Mouse (Mus musculus) ovary, postnatal 36 days (tissue): Measurements from ENCODE around the gene Slc25a14.
A peak's percentile ranks its signal among the peaks of the same experiment; 100 is the strongest.

ENCODE experiments used
- DNase-seq: peaks from one replicate; pipeline ENCODE4 v3.0.0; 2022; ENCODE audit warnings: low spot score, mixed read lengths

The Slc25a14 gene

DNA sequence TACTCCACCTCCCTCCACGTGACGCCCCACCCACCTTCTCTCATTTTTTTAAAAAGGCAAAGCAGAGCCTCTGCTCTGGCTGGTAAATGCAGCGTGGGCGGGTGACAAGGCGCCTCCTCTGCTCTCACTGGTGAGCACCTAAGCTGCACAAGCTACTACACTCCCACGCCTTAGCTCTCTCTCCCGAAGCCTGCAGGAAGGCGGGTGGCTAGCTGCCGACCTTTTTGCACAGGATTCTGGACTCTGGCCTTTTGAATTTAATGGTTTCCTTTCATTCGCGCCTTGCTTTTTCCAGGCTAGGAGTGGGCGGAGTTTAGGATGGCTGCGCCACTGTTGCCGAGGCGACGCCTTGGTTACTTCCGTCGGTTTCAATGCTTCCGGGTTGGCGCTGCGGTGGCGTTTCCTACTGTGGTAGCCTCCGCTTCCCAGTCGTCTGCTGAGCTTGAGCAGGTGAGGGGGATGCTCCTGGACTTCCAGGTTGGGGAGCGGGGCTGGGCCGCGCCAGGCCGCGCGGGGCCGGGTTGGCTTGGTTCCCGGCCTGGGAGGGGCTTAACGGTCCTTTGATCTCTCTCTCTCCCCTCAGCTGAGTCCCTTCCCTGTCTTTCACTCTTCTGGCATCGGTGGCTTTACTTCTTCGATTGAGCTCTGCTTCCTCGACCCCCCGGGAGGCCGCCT lies at the start of gene Slc25a14:
Gene Slc25a14 (plus strand): TSS at position 35 of the 675 bp plus-strand sequence.
- DNase-seq, result peak; percentile 73

GRCm38 (mm10) chrX:48583332-48583731 lies 39.9 kb upstream of the Slc25a14 start:
- DNase-seq, result no peak

GRCm38 (mm10) chrX:48593721-48594098 lies 29.5 kb upstream of the Slc25a14 start:
- no peak for DNase-seq

GRCm38 (mm10) chrX:48594099-48594760 lies 29.0 kb upstream of the Slc25a14 start, which contains the start of gene Zfp280c:
Gene Zfp280c (minus strand): TSS chrX:48594504.
- peak; percentile 63 for DNase-seq

DNA sequence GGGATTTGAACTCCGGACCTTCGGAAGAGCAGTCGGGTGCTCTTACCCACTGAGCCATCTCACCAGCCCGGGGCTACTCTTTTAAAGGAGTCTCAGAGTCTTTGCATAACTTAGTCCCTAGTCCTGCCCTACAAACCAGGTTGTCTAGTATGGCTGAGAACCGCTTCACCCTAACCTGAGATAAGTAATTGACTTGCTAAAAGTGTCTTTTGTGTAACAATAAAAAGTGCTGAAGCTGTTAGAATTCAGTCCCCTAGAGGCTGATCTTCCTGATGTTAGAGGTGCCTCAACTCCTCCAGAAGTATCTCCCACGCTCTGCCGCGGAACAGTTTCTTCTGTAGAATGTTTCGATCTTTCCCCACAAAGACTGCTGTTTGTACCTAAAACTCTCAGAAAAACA lies 27.2 kb upstream of the Slc25a14 start:
- no peak for DNase-seq

GRCm38 (mm10) chrX:48596906-48597305 lies 26.3 kb upstream of the Slc25a14 start:
- DNase-seq, result no peak

- no peak for DNase-seq
Observed at GRCm38 (mm10) chrX:48604872-48605271, 18.3 kb upstream of the Slc25a14 start.

DNA sequence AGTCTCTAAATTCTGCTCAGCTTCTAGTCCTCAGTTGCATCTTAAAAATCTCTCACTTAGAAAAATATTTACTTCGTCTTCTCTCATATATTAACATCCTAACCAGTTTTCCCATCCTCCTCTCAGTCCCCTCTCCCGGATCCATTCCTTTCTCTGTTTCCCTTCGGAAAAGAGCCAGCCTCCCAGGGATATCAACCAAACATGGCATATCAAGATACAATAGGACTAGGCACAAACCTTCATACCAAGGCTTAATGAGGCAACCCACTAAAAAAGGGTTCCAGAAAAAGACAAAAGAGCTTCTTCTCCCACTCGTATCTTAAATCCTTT lies 199 bp upstream of the Slc25a14 start:
- no peak for DNase-seq

DNA sequence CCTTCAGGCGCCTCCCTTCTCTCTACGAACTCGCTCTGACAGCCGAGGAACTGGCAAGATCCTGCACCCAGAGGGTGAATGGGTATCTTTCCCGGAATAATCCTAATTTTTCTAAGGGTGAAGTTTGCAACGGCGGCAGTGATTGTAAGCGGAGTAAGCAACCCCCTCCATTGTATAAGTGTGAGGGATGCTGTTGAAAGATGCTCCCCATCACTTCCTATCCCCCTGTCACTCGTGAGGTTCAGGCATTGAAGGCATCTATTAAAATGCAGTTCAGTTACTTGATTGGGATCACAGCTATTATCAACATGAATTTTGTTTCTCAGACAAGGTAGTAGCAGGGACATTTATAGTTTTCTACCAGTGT lies 824 bp downstream of the Slc25a14 start:
- no peak for DNase-seq

DNA sequence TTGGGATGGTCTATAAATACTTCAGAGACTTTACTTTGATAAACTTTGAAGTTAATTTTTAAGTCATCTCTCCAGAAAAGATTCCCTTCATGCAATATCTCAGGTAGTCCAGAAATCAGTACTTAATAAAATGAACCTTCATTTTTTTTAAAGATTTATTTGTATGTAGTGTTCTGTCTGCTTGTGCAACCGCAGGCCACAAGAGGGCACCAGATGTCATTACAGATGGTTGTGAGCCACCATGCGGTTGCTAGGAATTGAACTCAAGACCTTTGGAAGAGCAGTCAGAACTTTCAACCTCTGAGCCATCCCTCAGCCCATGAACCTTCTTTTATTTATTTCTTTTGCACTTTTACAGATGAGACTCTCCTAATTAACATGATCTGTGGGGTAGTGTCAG lies 13.8 kb downstream of the Slc25a14 start:
- DNase-seq, result no peak

GRCm38 (mm10) chrX:48644122-48644521 lies 20.9 kb downstream of the Slc25a14 start:
- peak; percentile 10 for DNase-seq

- DNase-seq, result no peak
Observed at GRCm38 (mm10) chrX:48666807-48667206, 43.6 kb downstream of the Slc25a14 start.

GRCm38 (mm10) chrX:48669588-48669987 lies 46.4 kb downstream of the Slc25a14 start:
- no peak for DNase-seq

- no peak for DNase-seq
Observed at GRCm38 (mm10) chrX:48671714-48672113, 48.5 kb downstream of the Slc25a14 start.

- no peak for DNase-seq
Observed at GRCm38 (mm10) chrX:48674171-48674570, 51.0 kb downstream of the Slc25a14 start, which contains the start of gene Gpr119. Gene Gpr119 (minus strand): TSS chrX:48674478.

GRCm38 (mm10) chrX:48683451-48683850 lies 60.2 kb downstream of the Slc25a14 start:
- DNase-seq, result peak; percentile 12

- DNase-seq, result no peak
Observed at GRCm38 (mm10) chrX:48683857-48684256, 60.6 kb downstream of the Slc25a14 start.

GRCm38 (mm10) chrX:48694460-48694859 lies 71.2 kb downstream of the Slc25a14 start:
- DNase-seq, result no peak

- peak; percentile 85 for DNase-seq
Observed at GRCm38 (mm10) chrX:48694864-48695371, 71.7 kb downstream of the Slc25a14 start, which contains the start of gene Rbmx2. Gene Rbmx2 (plus strand): TSS chrX:48695004.

- DNase-seq, result no peak
Observed at GRCm38 (mm10) chrX:48709701-48710100, 86.5 kb downstream of the Slc25a14 start.
